Mouse (Mus musculus): ENCODE measurements around the gene Ap2a1. TPM values are rescaled to one million over a fixed set of nuclear protein-coding genes. Genes with fewer than 3 reads are reported as not detected.
"Not testable (repeated sequence)": the region's sequence is repeated elsewhere in the genome, so short reads cannot be mapped to it uniquely, and the experiment has no call there.

The Ap2a1 gene
- polyA plus RNA-seq, 1 experiment from 2014 or later: 34.5 TPM

DNA sequence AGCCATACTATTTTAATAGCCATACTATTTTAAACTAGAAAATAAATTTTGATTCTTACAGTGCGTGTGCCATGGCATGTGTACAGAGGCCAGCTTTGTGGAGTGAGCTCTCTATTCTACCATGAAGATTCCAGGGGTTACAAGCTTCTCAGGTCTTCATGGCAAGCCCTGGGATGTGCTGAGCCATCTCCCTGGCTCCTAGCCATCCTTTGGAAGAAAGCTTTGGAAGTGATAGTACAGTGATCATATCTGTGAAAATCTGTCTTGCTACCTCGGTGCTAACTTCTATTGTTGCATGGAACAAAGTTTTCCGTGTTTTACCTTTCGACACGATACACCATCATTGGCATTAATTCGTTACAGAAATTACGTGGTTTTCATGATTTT lies 34.1 kb downstream of the Ap2a1 start:
- no peak for DNase-seq (ENCODE audit: low spot score)

DNA sequence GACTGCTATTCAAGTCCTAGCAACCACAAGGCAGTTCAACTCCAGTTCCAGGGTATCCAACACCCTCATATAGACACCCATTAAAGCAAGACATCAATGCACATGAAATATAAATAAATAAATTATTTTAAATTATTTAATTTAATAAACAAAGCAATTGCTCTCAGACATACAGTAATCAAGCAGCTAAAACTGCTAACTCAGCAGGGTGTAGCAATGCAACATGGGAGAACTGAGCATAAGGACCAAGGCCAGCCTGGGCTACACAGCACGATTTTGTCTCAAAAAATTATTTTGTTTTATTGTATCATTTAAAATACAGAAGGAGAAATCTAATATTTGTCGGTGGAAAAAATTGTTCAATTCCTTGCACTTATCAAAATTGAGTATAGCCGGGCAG lies 35.1 kb downstream of the Ap2a1 start:
- DNase-seq (ENCODE audit: low spot score): no peak

DNA sequence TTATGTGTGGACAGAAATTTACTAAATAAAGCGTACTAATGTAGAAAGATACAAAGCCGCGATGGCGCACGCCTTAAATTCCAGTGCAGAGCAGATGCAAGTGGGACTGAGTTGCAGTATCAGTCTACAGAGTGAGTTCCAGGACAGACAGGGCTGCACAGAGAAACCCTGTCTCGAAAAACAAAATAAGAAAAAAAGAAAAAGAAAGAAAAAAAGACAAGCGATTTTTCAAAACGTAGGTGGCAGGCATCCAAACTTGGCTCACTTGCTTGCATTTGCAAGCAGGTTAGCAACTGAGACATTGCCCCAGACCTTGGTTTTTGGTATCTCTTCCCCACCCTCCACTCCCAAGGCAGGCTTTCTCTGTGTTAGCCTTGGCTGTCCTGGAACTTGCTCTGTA lies 36.1 kb downstream of the Ap2a1 start:
- DNase-seq (ENCODE audit: low spot score): no peak

DNA sequence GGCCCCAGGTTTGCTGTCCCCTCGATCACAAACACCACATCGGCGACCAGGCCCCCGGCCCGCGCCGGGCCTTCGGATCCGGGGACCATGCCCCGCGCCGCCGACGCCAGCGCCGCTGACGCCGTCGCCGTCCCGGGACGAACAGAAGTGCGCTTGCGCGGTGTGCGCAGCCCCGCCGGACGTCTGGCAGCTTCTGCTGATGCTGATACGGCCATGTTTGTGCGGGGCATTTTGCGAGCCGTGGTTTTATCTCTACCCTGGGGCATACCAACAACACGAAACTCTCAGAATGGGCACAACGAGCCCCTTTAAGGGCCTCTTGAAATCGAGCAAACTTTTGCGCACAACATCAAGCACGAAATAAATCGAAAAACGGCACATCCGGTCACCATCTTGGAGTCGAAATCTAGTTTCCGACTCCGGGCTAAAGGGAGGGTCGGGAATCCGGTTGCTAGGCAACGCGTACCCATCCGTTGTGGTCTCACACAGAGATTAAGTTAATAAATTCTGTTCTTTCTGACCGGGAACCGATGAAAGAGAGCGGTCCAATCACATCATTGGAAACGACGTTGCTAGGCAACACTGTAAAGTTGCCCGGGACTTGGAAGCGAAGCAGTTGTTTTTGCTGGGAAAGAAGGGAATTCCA lies 36.9 kb downstream of the Ap2a1 start, which contains the start of gene Med25:
Gene Med25 (minus strand): TSS at position 437 of the 646 bp plus-strand sequence.
- peak; percentile 90 for DNase-seq (ENCODE audit: low spot score)

DNA sequence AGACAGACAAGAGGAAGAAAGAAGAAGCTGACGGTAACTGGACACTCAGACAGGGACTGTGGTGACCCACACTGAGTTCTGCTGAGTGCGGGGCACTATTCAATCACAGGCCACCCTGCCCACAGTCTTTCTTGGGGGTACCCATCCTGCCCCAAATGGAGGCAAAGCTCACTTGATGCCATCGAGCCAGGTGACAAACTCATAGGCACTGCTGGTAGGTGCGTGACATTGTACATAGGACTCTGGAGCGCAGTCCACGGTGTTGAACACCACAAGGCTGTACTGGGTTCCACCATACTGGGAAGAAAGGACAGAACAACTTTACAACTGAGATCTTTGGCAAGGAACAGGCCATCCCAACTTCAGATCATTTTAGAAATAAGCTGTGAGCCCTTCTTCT lies 37.7 kb downstream of the Ap2a1 start:
- DNase-seq (ENCODE audit: low spot score): peak; percentile 16

DNA sequence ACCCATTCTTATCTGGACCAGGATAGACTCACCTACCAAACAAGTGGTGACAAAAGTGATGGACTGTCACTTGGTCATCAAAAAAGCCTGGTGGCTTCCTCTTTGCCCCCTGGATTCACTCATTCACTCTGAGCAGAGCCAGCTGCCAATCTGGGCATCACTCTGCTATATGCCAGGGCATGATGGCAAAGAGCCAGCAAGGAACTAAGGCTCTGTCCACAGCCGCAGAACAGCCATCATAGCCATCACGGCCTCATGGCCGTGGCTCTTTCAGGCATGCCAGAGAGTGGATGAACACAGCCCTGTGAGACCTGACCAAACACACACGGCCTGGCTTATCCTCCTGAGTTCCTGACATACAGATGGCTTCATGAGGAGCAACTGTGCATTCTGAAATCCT lies 38.6 kb downstream of the Ap2a1 start:
- no peak for DNase-seq (ENCODE audit: low spot score)

DNA sequence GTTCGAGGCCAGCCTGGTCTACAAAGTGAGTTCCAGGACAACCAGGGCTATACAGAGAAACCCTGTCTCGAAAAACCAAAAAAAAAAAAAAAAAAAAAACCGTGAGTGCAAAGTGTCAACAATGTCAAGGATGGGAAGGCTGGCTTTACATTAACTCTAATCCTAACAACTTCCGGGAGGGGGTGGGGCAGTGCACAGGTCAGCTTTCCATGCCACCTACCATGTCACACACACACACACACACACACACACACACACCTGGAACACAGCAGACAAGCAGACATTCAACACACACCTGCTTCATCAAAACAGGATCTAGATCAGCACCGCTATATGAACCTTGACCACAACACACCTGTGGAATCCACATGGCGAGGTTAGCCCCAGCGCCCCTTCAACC lies 39.1 kb downstream of the Ap2a1 start:
- no peak for DNase-seq (ENCODE audit: low spot score)

DNA sequence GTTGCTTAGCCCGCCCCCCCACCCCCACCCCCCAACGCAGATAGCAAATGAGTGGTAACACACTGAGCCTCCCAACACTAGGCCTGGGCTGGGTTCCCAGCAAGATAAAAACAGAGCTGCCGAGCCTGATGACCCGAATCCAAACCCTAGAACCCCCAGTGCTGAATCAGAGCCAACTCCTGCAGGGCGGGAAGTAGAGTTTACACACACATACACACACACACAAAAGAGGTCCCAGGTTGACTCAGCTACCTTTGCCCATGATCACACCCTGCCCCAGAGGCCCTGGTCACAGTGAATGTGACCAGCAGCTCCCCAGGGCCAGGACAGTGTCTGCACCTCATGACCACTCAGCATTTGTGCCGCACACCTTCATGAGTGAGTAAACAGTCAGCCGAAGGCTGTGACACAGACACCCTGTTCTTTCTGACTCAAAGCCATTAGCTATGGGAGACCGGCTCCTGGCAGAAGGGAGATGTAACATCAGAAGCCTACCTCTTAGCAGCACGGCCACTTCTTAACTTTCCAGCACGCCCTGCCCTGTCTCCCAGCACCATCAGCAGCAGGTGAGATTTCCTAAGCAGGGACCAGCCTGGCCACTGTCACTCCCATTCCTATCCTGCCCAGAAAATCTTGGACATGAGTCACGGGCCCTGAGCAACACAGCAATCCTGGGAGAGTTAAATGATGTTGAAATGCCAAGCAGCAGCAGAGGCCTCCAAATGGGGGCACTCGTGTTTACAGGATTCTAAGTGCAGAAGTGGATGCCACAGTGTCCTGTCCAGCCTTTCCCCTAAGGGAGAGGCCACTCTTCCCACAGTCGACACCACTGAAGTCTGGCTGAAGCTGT lies 40.8 kb downstream of the Ap2a1 start:
- DNase-seq (ENCODE audit: low spot score): no peak

DNA sequence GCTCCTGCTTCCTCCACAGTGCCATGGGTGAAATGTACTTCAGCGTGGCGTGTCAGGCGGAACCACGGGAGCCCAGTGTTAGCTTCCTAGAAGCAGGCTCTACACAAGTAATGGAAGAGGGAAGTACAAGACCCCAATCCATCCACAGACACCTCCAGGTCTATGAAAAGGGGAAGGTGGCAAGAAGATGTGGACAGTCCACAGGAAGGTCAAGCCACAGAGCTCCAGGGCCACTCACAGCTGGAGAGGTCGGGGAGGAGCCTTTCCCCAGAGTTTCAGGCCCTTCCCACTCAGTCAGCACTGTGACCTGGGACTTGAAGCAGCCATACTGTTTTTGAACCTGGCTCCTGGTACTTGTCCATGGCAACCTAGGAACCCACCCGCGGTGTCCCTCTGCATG lies 42.3 kb downstream of the Ap2a1 start:
- DNase-seq (ENCODE audit: low spot score): no peak

DNA sequence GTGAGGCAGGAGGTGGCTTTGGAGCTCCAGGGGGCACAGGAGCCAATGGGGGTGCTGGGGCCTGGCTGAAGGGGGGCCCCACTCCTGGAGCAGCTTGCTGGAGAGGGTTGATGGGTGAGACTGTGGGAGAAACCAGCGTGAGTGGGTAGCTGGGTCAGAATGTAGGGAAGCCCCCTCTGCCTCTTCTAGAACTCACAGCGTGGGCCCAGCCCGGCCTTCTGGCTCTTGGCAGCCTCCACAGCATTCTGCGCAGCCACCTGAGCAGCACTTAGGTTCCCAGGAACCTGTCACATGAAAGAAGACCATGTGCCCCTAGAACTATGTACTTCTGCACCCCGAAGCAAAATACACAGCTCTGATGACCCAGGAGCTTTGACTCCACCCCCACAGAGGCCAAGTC lies 44.7 kb downstream of the Ap2a1 start:
- DNase-seq (ENCODE audit: low spot score): no peak

DNA sequence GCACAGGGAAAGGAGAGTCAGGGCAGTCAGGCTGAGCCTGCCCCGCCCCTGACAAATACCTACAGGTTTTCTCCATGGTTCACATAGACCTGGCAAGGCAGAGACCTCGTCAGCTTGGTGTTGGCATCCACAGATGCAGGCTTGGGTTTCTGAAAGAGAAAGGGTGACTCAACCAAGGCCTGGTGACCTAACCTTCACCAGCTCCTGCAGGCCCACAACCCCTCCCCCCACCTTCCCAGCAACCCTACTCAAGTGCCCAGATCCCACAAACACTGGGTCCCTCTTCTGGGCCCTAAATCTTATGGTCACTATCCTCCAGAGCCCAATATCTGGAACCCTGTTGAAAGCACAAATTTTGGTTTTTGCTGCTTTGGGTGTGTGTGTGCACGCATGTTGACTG lies 46.3 kb downstream of the Ap2a1 start:
- no peak for DNase-seq (ENCODE audit: low spot score)

DNA sequence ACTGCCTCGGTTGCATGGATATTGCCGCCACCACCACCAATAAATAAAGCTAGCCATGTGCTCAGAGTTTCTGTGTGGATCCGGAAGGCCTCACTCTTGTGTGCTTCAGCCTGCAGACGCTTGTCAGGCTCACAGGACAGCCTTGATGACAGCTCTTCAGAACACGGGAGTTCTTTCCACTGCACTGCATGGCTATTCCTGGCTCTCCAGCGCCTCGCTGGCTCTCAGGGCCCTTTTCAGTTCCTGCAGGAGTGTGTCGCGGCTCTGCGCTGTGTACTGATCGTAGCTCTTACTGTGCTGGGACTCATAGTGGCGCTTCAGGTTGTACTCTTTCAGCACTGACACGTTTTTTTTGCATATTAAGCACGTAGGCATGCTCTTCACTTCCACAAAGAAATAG lies 51.5 kb downstream of the Ap2a1 start:
- no peak for DNase-seq (ENCODE audit: low spot score)

DNA sequence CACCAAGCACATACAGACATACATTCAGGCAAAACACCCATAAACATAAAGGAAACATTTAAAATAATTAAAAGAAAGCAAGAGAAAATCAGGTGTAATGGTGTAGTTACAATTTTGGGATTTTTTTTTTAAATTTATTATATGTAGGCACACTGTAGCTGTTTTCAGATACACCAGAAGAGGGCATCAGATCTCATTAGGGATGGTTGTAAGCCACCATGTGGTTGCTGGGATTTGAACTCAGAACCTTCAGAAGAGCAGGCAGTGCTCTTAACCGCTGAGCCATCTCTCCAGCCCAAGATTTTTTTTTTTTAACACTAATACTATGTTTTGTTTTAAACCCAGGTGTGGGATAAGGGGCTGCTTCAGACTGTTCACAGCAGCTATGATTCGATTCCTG lies 57.5 kb downstream of the Ap2a1 start:
- DNase-seq (ENCODE audit: low spot score): not testable (repeated sequence)

DNA sequence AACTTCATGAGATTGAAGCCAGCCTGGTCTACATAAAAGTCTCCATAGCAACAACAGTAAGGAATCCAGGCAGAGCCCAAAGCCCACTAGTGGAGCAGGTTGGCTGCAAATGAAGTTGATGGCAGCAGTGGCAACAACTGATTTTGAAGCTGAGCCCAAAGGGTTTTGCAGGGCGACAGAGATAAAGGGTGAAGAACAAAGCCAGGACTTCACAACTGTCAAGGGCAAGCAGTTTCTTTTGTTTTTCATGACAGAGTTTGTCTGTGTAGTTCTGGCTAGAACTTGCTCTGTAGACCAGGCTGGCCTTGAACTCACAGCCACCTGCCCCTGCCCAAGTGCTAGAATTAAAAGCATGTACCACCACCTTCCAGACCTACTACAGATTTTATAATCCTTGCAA lies 58.1 kb downstream of the Ap2a1 start:
- DNase-seq (ENCODE audit: low spot score): no peak

DNA sequence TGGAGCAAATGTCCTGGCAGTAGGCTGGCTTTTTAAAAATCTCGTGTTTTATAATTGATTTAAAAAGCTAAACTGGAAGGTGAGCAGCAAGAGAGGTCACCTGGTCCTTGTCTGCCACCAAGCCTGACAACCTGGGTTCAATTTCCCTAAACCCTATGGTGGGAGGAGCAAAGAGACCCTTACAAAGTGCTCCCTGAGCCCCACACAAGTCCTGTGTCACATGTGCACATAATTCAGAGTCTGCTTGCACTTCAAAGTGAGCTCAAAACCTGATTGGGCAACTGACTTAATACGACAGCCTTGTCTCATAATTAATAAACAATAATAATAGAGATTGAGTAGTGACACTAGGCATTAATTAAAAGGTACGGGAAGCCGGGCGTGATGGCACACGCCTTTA lies 58.7 kb downstream of the Ap2a1 start:
- DNase-seq (ENCODE audit: low spot score): no peak

DNA sequence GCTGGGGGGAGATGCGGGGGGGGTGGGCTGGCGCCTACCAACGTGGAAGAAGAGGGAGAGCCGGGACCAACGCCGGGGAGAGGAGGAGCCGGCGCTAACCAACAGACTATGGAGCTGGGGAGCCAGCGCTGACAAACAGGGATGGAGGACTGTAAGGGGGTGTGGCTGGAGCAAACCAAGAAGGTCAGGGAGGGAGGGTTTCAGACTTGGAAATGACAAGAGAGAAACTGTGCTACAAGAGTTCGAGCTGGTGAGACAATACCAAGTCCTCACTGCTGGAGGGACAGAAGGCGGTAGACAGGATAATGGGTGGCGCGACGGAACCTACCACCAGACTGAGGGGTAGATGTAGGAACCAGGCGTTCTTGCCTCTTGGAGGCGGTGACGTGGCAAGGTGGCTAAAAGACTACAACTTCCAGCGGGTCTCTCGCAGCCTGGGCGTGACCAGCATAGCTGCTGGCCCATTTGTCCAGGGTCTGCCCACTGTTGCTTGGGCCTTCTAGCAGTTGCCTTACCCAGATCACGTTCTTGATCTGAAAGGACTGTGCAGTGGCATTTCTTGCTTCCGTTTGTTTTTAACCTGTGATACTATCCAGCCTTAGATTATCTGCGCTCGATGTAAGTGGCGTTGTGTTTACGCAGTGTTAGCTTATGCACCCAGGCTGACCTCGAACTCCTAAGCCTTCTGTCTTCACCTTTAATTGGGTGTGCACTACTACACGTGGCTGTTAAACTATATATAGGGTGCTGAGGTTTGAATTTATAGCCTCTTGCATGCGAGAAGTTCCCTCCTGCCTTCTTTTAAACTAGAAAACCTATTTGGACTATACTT lies 59.4 kb downstream of the Ap2a1 start, which contains the start of gene Ptov1:
Gene Ptov1 (minus strand): TSS at position 92 of the 832 bp plus-strand sequence.
- peak; percentile 93 for DNase-seq (ENCODE audit: low spot score)

DNA sequence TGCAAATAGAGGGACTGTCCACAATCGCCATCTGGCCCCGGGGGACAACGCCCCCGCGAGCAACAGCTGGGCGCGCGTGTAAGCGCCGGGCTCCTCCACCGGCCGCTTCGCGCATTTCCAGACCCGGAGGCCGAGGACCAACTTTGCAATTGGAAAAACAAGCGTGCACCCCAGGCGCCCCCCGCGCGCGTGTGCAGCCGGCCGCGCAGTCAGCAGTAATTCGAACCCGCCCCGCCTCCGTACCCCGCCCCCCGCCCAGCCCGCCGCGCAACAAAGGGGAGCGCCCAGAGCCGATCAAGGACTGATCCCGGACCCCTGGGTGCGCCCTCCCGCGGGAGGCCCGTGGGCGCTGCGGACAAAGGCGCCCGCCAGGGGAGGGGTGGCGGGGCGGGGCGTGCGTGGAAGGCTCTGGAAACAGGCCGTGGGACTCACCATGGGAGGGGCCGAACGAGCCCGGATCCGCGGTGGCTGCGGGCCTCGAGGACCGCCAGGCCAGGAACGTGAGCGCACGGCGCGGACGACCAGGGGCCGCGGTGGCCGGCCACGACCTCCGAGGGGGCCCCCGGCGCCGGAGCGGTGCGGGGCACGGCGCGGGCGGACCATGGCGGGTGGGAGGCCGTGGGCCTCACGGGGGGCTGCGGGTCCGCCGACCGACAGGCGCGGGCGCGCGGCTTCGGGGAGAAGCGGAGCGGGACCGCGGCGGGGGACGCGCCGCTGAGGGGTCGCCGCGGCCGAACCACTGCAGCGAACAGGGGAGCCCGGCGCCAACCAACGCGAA lies 60.2 kb downstream of the Ap2a1 start:
- peak; percentile 47 for DNase-seq (ENCODE audit: low spot score)

DNA sequence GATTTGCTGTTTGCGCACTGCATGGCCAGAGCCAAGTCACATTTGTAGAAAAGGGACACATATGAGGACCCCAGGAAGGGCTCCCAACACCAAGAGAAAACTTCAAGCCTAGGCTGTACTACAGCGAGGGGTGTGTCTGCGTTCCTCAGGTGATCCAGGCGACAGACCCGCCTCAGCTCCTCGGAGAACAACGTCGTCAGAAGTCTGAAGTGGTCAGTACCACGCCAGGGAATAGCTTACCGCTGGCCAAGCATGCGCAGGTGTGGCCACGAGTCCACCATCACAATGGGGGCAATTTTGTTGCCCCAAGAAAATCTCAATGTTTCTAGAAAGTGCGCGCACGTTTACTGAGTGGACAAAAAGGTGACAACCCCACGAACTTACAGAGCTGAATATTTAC lies 60.8 kb downstream of the Ap2a1 start:
- DNase-seq (ENCODE audit: low spot score): no peak

DNA sequence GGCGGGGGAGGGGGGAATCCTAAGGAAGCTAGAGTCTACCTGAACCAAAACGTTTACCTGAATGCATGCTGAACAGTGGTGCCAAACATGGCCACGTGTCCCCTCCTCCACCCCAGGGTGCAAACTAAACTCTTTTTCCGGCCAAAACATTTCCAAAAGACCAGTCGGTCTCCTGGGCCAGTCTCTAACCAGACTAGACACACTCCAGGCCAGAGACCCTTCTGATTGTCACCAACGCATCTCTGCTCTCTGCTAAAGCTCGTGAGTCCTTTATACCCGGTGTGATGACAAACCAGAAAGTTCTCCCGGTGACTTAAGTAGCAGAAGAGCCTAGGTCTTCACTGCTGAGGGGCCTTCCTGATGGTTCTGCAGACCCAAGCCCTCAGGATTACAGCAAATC lies 61.5 kb downstream of the Ap2a1 start:
- no peak for DNase-seq (ENCODE audit: low spot score)

DNA sequence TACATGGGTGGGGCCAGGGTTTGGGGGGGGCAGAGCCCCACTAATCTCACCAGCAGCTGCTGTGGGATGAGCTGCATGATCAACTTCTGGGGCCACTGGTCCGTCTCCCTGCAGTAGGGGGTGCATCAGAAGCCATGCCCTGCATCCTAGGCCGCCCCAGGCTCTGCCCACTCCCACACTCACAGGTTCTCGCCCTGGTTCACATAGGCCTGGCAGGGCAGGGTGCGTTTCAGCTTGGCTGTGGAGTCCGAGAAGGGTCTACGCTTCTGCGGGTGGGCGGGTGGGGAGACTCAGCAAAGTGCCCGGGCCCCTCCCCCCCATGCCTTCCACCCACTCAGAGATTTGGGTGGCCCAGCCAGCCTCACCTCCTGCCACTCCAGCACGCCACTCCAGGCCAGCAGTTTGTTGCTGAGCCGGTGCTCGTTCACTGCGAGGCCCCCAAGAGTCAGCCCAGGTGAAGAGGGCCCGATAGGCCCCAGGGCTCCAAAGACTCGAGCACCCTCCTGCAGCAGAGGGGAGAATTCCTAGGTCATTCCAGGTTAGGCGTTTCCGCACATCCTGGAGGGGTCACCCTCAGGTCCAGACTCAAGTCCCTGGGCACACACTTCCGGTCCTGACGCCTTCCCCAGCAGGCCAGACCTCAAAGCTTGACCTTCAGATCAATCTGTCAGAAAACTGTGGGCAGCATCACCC lies 62.1 kb downstream of the Ap2a1 start:
- DNase-seq (ENCODE audit: low spot score): no peak

Data from thymus, postnatal 0 days (tissue).